Mouse (Mus musculus) intestine, embryonic 14.5 days (tissue): Measurements from ENCODE around the gene Ddost. TPM values are rescaled to one million over a fixed set of nuclear protein-coding genes. Genes with fewer than 3 reads are reported as not detected.

Experiments
- ATAC-seq: fragments of 200-750 bp; cut with Nextera tagmentation; replicated peaks from 2 replicates; pipeline ENCODE4 v1.8.0; 2017; ENCODE audit warnings: low read depth, moderate number of reproducible peaks, moderate TSS enrichment, moderate library complexity; ENCODE audit not compliant: low FRiP score, low TSS enrichment
- DNase-seq: peaks from one replicate; pipeline ENCODE4 v3.0.0-alpha.2; 2018; ENCODE audit warnings: low spot score
- H3K27ac ChIP-seq: fragments of 300-500 bp; sonication (generic); 2 replicates; pipeline ENCODE4 v1.5.1; 2014; ENCODE audit warnings: low read depth, mild to moderate bottlenecking, control low read depth
- H3K27me3 ChIP-seq: fragments of 300-500 bp; sonication (generic); replicated peaks from 2 replicates; pipeline ENCODE4 v1.6.1; 2014; ENCODE audit warnings: low read length, control low read depth; ENCODE audit not compliant: control insufficient read depth, insufficient read depth
- H3K36me3 ChIP-seq: fragments of 300-500 bp; sonication (generic); 2 replicates; pipeline ENCODE4 v1.6.1; 2014; ENCODE audit warnings: low read length, control low read depth; ENCODE audit not compliant: control insufficient read depth, insufficient read depth
- H3K4me1 ChIP-seq: fragments of 300-500 bp; sonication (generic); replicated peaks from 2 replicates; pipeline ENCODE4 v1.6.1; 2014; ENCODE audit warnings: low read length, control low read depth, mixed read lengths; ENCODE audit not compliant: control insufficient read depth, insufficient read depth
- H3K4me2 ChIP-seq: fragments of 300-500 bp; sonication (generic); 2 replicates; pipeline ENCODE4 v1.6.1; 2014; ENCODE audit warnings: low read length
- H3K4me3 ChIP-seq: fragments of 300-500 bp; sonication (generic); 2 replicates; pipeline ENCODE4 v1.5.1; 2014; ENCODE audit warnings: low read depth, low read length, control low read depth, mixed read lengths
- H3K9ac ChIP-seq: fragments of 300-500 bp; sonication (generic); 2 replicates; pipeline ENCODE4 v1.6.1; 2014; ENCODE audit warnings: mild to moderate bottlenecking, low read length
- H3K9me3 ChIP-seq: fragments of 300-500 bp; sonication (generic); 2 replicates; pipeline ENCODE4 v1.6.1; 2016; ENCODE audit warnings: low read length, control low read depth; ENCODE audit not compliant: control insufficient read depth
- WGBS: fragments of 180-500 bp; shearing (Covaris S2); extraction: QIAGEN DNeasy Blood & Tissue Kit; methylation state at CpG from one replicate; pipeline ENCODE4 v1.1.7; 2014; 5-methylcytosine and 5-hydroxymethylcytosine counted together
- polyA plus RNA-seq: library from polyadenylated mRNA; unstranded; fragments of >200 nt; fragmentation: Nextera tagmentation; extraction: Ambion mirVana; gene quantifications from 2 replicates; pipeline ENCODE4 v1.2.1, GENCODE M21; 2014

The Ddost gene
- polyA plus RNA-seq, 1 experiment from 2014 or later: 351 TPM

DNA sequence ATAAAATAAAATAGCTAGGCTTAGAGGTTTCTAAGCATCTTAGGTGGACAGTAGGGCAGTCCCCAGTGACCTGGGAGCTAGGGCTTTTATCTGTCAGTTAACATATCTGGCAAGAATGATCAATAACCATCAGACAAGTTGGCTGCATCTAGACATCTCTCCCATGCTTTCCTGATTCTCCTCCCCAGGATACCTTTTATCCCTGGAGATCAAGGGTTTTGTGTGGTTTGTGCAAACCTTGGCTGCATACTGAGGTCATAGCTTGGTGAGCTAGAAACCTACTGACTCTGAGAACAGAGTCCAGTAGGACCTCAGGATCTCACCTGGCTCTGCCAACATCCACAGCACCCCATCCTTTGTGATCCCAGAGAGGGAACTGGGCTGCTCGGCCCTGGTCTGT, 42.8 kb downstream of the Ddost start:
- Histone ChIP-seq H3K27ac (no peak overlapping the region), H3K4me1 (peaks cover 2% of the 10 kb centered on the region; the same call in 1 of the 2 replicates), H3K9me3 (no peaks in the 10 kb centered on the region), H3K9ac (no peak overlapping the region), H3K27me3 (no peaks in the 10 kb centered on the region), H3K36me3 (no peaks in the 10 kb centered on the region), H3K4me3 (no peak overlapping the region), H3K4me2 (no peak overlapping the region)
- no peak for ATAC-seq
- DNase-seq: no peak
- 77% methylated on average over 1 of the region's 1 CpGs for WGBS

DNA sequence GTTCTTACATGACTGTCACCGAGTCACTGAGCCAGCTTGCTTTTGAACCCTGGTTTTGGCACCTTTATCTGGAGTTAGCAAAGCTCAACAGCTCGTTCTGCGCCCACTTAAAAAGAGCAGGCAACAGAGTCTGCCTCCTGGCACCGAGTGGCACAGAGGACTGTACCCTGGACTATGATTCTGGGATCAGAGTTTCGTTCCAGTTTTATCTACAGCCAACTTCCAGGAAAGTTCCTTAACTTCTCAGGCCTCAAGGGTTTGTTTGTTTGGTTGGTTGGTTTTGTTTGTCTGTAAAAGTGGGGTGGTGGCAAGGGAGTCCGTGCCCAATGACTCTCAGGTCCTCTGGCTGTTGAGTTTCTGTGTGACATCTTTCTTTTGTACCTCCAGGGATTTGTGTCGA, 44.2 kb downstream of the Ddost start:
- H3K4me1 ChIP-seq: no peaks in the 10 kb centered on the region
- 78% methylated on average over 7 of the region's 7 CpGs for WGBS
- H3K27me3 ChIP-seq: no peaks in the 10 kb centered on the region
- H3K27ac ChIP-seq: no peak overlapping the region
- H3K36me3 ChIP-seq: no peaks in the 10 kb centered on the region
- no peak overlapping the region for H3K9ac ChIP-seq
- no peak for DNase-seq
- no peaks in the 10 kb centered on the region for H3K9me3 ChIP-seq
- H3K4me2 ChIP-seq: no peak overlapping the region
- no peak for ATAC-seq
- no peak overlapping the region for H3K4me3 ChIP-seq

DNA sequence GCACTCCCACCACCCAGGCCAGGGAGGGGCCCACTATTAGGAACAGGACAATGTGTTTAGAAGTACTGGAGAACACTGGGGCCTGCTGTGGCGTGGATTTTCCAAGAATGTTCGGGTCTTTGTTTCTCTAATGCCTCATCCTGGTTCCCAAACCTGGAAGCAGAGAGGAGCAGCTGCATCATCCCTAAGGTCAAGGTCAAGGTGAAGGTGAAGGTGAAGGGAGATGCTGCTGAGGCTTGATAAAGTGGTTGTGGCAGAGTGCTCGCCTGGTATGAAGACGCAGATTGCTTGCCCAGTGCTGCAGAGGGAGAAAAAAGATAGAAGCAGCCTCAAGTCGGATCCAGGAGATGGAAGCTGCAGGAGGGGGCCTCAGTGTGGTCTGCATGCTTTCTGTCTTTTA, 47.3 kb downstream of the Ddost start:
- Histone ChIP-seq H3K9me3 (no peaks in the 10 kb centered on the region), H3K36me3 (no peaks in the 10 kb centered on the region), H3K4me1 (no peaks in the 10 kb centered on the region), H3K4me3 (no peak overlapping the region), H3K27me3 (no peaks in the 10 kb centered on the region), H3K27ac (no peak overlapping the region), H3K9ac (no peak overlapping the region), H3K4me2 (no peak overlapping the region)
- WGBS: 87% methylated on average over 5 of the region's 5 CpGs
- ATAC-seq (no peak), DNase-seq (no peak)

DNA sequence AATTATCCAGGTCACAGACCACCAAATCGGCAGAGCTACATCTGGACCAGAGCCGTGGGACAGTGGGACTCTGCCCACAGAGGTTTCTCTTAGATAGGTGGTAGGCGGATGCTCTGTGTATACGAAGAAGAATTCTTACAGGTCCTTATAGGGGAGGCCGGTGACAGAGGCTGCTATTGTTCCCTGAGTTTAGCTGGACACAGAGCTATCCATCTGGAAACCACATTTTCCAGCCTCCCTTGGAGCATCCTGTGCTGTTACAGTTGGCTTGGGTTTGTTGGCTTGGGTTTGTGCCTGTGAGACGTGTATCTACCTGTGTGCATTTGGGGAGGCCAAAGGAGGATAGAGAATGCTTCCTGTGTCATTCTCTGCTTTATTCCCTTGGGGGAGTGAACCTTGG, 48.2 kb downstream of the Ddost start:
- no peaks in the 10 kb centered on the region for H3K27me3 ChIP-seq
- WGBS: 85% methylated on average over 6 of the region's 6 CpGs
- no peak overlapping the region for H3K27ac ChIP-seq
- H3K9ac ChIP-seq: no peak overlapping the region
- DNase-seq: no peak
- H3K9me3 ChIP-seq: no peaks in the 10 kb centered on the region
- no peak for ATAC-seq
- no peak overlapping the region for H3K4me3 ChIP-seq
- H3K36me3 ChIP-seq: no peaks in the 10 kb centered on the region
- H3K4me1 ChIP-seq: no peaks in the 10 kb centered on the region
- no peak overlapping the region for H3K4me2 ChIP-seq

DNA sequence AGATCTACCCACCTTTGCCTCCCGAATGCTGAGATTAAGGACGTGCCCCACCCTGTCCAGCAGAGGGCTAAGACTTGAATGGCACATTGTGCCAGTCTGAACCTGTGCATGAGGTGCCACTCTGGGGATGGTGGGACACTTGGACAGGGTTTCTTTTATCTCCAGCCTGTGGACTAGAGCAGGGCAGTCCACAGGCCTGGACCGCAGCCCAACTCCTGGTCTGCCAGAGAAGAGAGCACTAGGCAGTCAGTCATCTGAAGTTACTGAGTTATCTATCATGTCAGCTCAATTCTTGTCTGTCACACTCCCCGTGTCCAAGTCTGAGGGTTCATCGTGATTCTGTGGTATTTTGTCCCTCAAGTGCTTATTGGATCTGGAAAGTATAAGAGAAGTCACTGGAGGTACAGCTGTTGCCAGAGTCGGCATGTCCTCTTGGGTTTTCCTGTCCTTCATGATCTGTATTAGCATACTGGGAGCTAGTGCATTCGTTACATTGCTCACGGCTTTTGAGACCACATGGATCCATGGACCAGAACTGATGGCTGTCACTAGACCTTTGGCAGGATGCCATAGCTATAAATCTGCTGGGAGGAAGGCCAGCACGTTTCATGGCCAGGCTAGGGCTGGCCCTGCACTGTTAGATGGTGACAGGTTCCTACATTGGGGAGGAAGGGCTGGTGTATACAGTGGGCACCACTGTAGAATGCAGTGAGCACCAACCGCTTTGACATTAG, 49.1 kb downstream of the Ddost start:
- Histone ChIP-seq H3K36me3 (no peaks in the 10 kb centered on the region), H3K9me3 (no peaks in the 10 kb centered on the region), H3K27ac (no peak overlapping the region), H3K27me3 (no peaks in the 10 kb centered on the region), H3K9ac (no peak overlapping the region), H3K4me3 (no peak overlapping the region), H3K4me1 (no peaks in the 10 kb centered on the region), H3K4me2 (no peak overlapping the region)
- ATAC-seq (no peak), DNase-seq (no peak)
- 78% methylated on average over 10 of the region's 10 CpGs for WGBS

DNA sequence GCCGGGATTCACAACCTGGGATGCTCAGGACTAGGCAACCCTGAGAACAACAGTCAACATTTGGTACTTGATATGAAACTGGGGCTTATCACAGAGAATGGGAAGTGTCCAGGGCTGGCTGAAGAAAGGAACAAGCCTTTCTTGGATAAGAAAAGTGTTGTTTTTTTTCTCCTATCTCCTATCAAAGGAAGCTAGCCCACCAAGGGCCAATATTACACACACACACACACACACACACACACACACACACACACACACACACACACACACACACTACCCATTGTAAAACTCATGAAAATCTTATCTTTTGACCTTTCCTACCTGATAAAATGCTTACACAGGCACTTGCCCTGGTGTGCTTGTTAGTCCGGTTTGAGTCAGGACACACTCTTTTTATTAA, 51.0 kb downstream of the Ddost start:
- ATAC-seq: no peak
- H3K27ac ChIP-seq: no peak overlapping the region
- 81% methylated on average over 2 of the region's 2 CpGs for WGBS
- H3K9ac ChIP-seq: no peak overlapping the region
- DNase-seq: no peak
- H3K9me3 ChIP-seq: no peaks in the 10 kb centered on the region
- H3K4me3 ChIP-seq: no peak overlapping the region
- no peak overlapping the region for H3K4me2 ChIP-seq
- H3K36me3 ChIP-seq: no peaks in the 10 kb centered on the region
- no peaks in the 10 kb centered on the region for H3K4me1 ChIP-seq
- H3K27me3 ChIP-seq: no peaks in the 10 kb centered on the region

DNA sequence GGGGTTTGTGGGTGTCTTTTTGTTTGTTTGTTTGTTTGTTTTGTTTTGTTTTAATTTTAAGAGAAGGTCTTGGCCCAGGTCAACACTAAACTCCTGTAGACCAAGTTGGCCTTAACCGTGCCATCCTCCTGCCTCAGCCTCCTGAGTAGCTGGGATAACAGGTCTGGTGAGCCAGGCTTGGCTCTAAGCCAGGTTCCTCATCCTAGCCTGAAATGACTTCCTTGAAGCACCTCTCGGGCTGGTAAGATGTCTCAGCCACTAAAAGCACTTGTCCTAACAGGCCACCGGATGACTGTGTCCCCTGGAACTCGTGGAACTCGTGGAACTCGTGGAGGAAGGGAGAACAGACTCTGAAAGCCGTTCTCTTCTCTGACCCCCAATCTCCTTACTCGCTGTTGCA, 51.6 kb downstream of the Ddost start:
- H3K4me3 ChIP-seq: no peak overlapping the region
- DNase-seq: no peak
- 86% methylated on average over 8 of the region's 8 CpGs for WGBS
- H3K4me1 ChIP-seq: no peaks in the 10 kb centered on the region
- no peak for ATAC-seq
- H3K9ac ChIP-seq: no peak overlapping the region
- H3K9me3 ChIP-seq: no peaks in the 10 kb centered on the region
- no peak overlapping the region for H3K27ac ChIP-seq
- no peak overlapping the region for H3K4me2 ChIP-seq
- H3K36me3 ChIP-seq: no peaks in the 10 kb centered on the region
- no peaks in the 10 kb centered on the region for H3K27me3 ChIP-seq

DNA sequence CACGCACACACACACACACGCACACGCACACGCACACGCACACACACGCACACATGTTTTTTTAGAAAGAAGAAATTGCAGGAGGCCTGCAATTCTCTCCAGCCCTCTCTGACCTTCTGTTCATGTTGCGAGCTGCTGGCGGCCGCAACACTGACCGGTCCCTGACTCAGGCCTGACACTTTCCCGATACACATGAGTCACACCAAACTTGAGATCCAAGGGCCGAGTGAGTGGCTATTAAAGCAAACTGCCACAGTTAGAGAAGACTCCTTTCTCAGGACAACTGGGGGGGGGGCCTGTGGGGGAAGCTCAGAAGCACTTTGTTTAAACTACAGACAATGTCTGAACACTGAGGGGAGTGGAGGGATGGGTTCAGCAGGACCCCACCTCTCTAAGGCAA, 52.0 kb downstream of the Ddost start:
- ATAC-seq: no peak
- H3K27ac ChIP-seq: no peak overlapping the region
- no peaks in the 10 kb centered on the region for H3K4me1 ChIP-seq
- no peak for DNase-seq
- H3K9me3 ChIP-seq: no peaks in the 10 kb centered on the region
- no peaks in the 10 kb centered on the region for H3K27me3 ChIP-seq
- H3K36me3 ChIP-seq: no peaks in the 10 kb centered on the region
- no peak overlapping the region for H3K9ac ChIP-seq
- WGBS: 90% methylated on average over 12 of the region's 12 CpGs
- no peak overlapping the region for H3K4me3 ChIP-seq
- no peak overlapping the region for H3K4me2 ChIP-seq

DNA sequence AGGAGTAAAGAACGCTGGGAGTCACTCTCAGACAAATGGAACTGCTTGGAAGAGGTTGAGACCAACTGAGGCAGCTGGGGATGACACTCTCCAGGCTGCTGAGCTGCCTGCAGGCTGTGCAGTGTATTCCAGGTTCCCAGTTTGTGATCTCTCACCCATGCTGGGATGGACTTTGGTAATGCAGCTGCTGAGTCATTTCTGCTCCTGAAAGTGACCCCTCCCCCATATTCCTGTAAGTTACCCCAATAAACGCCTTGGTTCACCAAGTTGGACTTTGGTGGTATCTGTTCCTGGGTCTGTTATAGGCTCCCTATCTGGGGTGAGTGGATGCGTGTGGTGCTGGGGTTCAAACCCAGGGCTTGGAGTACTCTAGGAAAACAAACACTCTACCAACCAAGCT, 53.6 kb downstream of the Ddost start:
- Histone ChIP-seq H3K36me3 (no peaks in the 10 kb centered on the region), H3K4me1 (no peaks in the 10 kb centered on the region), H3K9ac (no peak overlapping the region), H3K27ac (no peak overlapping the region), H3K4me3 (no peak overlapping the region), H3K27me3 (no peaks in the 10 kb centered on the region), H3K4me2 (no peak overlapping the region), H3K9me3 (no peaks in the 10 kb centered on the region)
- ATAC-seq: no peak
- WGBS: 77% methylated on average over 3 of the region's 3 CpGs
- no peak for DNase-seq
